Comparison of ENCODE assay signal across 10 mouse cellular contexts in the genomic region with DNA sequence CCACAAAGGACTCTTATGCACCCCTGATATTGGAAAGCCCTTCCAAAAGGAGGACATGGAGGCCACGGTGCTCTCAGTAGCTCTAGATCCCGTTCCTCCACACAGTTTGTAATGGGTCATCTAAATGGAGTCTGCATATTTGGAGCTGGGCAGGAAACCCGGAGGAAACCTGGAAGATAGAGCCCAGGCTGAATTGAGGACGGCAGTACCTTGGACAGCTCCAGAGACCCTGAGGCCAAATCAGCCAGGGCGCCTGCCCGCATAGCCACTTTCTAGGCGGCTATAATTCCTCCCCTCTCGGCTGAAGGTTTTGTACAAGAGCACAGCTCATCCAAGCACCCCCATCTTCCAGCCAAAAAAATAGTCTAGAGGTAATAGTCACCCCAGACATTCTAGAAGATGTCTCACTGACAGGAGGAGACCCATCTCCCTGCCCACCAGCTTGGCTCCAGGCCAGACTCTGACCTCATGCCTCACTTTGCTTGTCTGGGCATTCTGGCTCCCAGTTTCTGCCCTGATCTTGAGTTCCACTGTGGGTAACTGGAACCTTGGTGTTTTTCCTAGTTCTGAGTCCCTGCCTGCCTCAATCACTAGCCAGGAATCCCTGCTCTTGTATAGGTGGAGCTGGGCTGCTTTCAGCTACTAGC. TPM values are rescaled to one million over a fixed set of nuclear protein-coding genes. Genes with fewer than 3 reads are reported as not detected.
A peak's percentile ranks its signal among the peaks of the same experiment; 100 is the strongest.
DNase-seq lines count a peak whose midpoint lies in the region; ATAC-seq and TF ChIP-seq lines count a peak whose summit lies in the region.
"Had no signal": no experiment of that assay in that cellular context is flagged by ENCODE, and none has a peak within 500 bp of the region (broad histone marks: within the 10 kb centered on the region; RNA-seq: fewer than 3 reads in every experiment).

No protein-coding gene starts in this region.

- peaks cover 44% of the 10 kb centered on the region for H3K27me3 ChIP-seq in kidney, postnatal 0 days (ENCODE audit: insufficient read depth, low read length)
- H3K27me3 ChIP-seq in kidney, embryonic 14.5 days (ENCODE audit: control insufficient read depth, insufficient read depth, low read length), result peaks cover 54% of the 10 kb centered on the region
- no peaks in the 10 kb centered on the region; the same call in 1 of the 2 replicates for H3K27me3 ChIP-seq in splenic B cell, adult 2 months (ENCODE audit: control insufficient read depth, insufficient read depth, low read length, poor library complexity, severe bottlenecking)

- no peak for TF ChIP-seq POLR2A in brain, embryonic 14.5 days (IDR thresholded peaks at IDR 0.05; ENCODE audit: borderline replicate concordance, extremely low read depth, insufficient read depth, insufficient read length, poor library complexity, severe bottlenecking)

- peak; percentile 18 for DNase-seq in CD4-positive, CD25-positive, alpha-beta regulatory T cell, adult 2 months (ENCODE audit: low read depth, low spot score)
- peak; percentile 89 for DNase-seq in kidney, postnatal 0 days (ENCODE audit: low spot score)
- DNase-seq in brain, embryonic 14.5 days (ENCODE audit: low read depth), result peak; percentile 45
- DNase-seq in kidney, postnatal 25 days, result peak; percentile 61 to 68
- DNase-seq in splenic B cell, adult 2 months (ENCODE audit: low read depth, low spot score), result peak; percentile 32

- no peak overlapping the region for H3K4me3 ChIP-seq in kidney, postnatal 0 days (replicated peaks; ENCODE audit: low read depth, low read length)
- no peak overlapping the region for H3K4me3 ChIP-seq in kidney, embryonic 14.5 days (ENCODE audit: low read length)

- ATAC-seq in CD4-positive, CD25-positive, alpha-beta regulatory T cell, adult 4 months, result no peak
- ATAC-seq in kidney, postnatal 0 days (replicated peaks; ENCODE audit: low FRiP score, low read depth), result peak; percentile 29; the same call in 1 of the 2 replicates
- no peak for ATAC-seq in kidney, embryonic 14.5 days (ENCODE audit: low FRiP score, low TSS enrichment)
- no peak for ATAC-seq in megakaryocyte, adult 5-6 weeks (ENCODE audit: poor library complexity, severe bottlenecking)

- WGBS in kidney, postnatal 0 days, result 4% methylated on average over 8 of the region's 8 CpGs
- WGBS in kidney, embryonic 14.5 days, result 7% methylated on average over 8 of the region's 8 CpGs

- no peak overlapping the region for H3K4me2 ChIP-seq in kidney, postnatal 0 days (ENCODE audit: low read length)
- no peak overlapping the region for H3K4me2 ChIP-seq in kidney, embryonic 14.5 days (replicated peaks; ENCODE audit: low read depth, low read length)

- no peak overlapping the region for H3K27ac ChIP-seq in kidney, postnatal 0 days
- no peak overlapping the region for H3K27ac ChIP-seq in kidney, embryonic 14.5 days (ENCODE audit: low read depth, low read length)
- H3K27ac ChIP-seq: limb, embryonic 15.5 days had no signal

- H3K36me3 ChIP-seq in kidney, postnatal 0 days (ENCODE audit: insufficient read depth, low read length), result no peaks in the 10 kb centered on the region
- no peaks in the 10 kb centered on the region for H3K36me3 ChIP-seq in kidney, embryonic 14.5 days (ENCODE audit: control insufficient read depth, insufficient read depth, low read length)
- H3K36me3 ChIP-seq in splenic B cell, adult 2 months (ENCODE audit: control insufficient read depth, insufficient read depth, low read length, poor library complexity, severe bottlenecking), result no peaks in the 10 kb centered on the region
- H3K36me3 ChIP-seq: limb, embryonic 15.5 days had no signal

- H3K4me1 ChIP-seq in kidney, postnatal 0 days (replicated peaks; ENCODE audit: insufficient read depth, low read length), result no peaks in the 10 kb centered on the region; the same call in 1 of the 2 replicates
- no peaks in the 10 kb centered on the region for H3K4me1 ChIP-seq in kidney, embryonic 14.5 days (ENCODE audit: control insufficient read depth, insufficient read depth, low read length)

- no peak for TF ChIP-seq CTCF in kidney, postnatal 0 days (IDR thresholded peaks at IDR 0.05; ENCODE audit: low read depth)
- no peak for TF ChIP-seq CTCF in brain, embryonic 14.5 days (IDR thresholded peaks at IDR 0.05; ENCODE audit: borderline replicate concordance, extremely low read depth, insufficient read depth, insufficient read length)

- H3K9ac ChIP-seq in kidney, postnatal 0 days (ENCODE audit: low read depth, low read length), result no peak overlapping the region
- H3K9ac ChIP-seq in kidney, embryonic 14.5 days (ENCODE audit: low read depth, low read length), result no peak overlapping the region
- H3K9ac ChIP-seq: limb, embryonic 15.5 days had no signal

- H3K9me3 ChIP-seq in kidney, postnatal 0 days (replicated peaks; ENCODE audit: low read length), result no peaks in the 10 kb centered on the region
- no peaks in the 10 kb centered on the region for H3K9me3 ChIP-seq in kidney, embryonic 14.5 days (ENCODE audit: control insufficient read depth, low read length)
- H3K9me3 ChIP-seq: limb, embryonic 15.5 days had no signal

RNA-seq across cellular contexts. Expression of a gene that starts 1.3 kb away (rescaled TPM):
- under 1 TPM in 1 of 2 experiments, not detected in 1; 0.32 TPM for polyA plus RNA-seq in CD4-positive, CD25-positive, alpha-beta regulatory T cell, adult 4 months (2017; shearing (Covaris generic))
- 0.15 and 0.22 TPM in 2 replicates for polyA plus RNA-seq in kidney, postnatal 0 days (2015; fragmentation: Nextera tagmentation; extraction: Ambion mirVana)
- polyA plus RNA-seq in kidney, embryonic 14.5 days (2014; fragmentation: Nextera tagmentation; extraction: Ambion mirVana), result 0.06 and 0.43 TPM in 2 replicates
- polyA plus RNA-seq in brain, embryonic 14.5 days (2012; rRNA removed), result 10.2 and 25.0 TPM in 2 replicates
- total RNA-seq in megakaryocyte, adult 5-6 weeks (2015), result 0.02 TPM in 1 of 2 replicates, not detected in the other
- not detected in 2 replicates for total RNA-seq in megakaryocyte, adult 5-6 weeks (2017)
- polyA plus RNA-seq: spleen, adult 2 months had no signal

Comparison
In these comparisons a context has a peak if more than half of its experiments do, and no peak if none do; other contexts are left out.
1. DNase-seq: peak in every context shown above with its lines; median percentile 89 in kidney, postnatal 0 days; 64 in kidney, postnatal 25 days; 45 in brain, embryonic 14.5 days; 32 in splenic B cell, adult 2 months; 18 in CD4-positive, CD25-positive, alpha-beta regulatory T cell, adult 2 months.